Mouse (Mus musculus): Measurements from ENCODE around the gene Cacnb2. TPM values are rescaled to one million over a fixed set of nuclear protein-coding genes. Genes with fewer than 3 reads are reported as not detected.

Cacnb2 gene
- polyA plus RNA-seq, 1 experiment from 2014 or later: 1.2 TPM

GRCm38 (mm10) chr2:14676885-14677516 is 74.1 kb downstream of the Cacnb2 start:
- no peak overlapping the region for H3K27ac ChIP-seq
- DNase-seq (ENCODE audit: low spot score) (peak; percentile 67), ATAC-seq (replicated peaks; ENCODE audit: low FRiP score, low read depth) (peak; percentile 46; the same call in 1 of the 2 replicates)
- 24% methylated on average over 6 of the region's 6 CpGs for whole genome bisulfite sequencing
- no peaks in the 10 kb centered on the region for H3K4me1 ChIP-seq (replicated peaks; ENCODE audit: insufficient read depth, low read length)
- H3K9ac ChIP-seq (ENCODE audit: low read depth, low read length): no peak overlapping the region
- TF ChIP-seq CTCF (IDR thresholded peaks at IDR 0.05; ENCODE audit: low read depth): peak; percentile 78
- H3K4me2 ChIP-seq (ENCODE audit: low read length): no peak overlapping the region
- no peaks in the 10 kb centered on the region for H3K9me3 ChIP-seq (replicated peaks; ENCODE audit: low read length)
- H3K27me3 ChIP-seq (ENCODE audit: insufficient read depth, low read length): no peaks in the 10 kb centered on the region
- no peak overlapping the region for H3K4me3 ChIP-seq (replicated peaks; ENCODE audit: low read depth, low read length)
- H3K36me3 ChIP-seq (ENCODE audit: insufficient read depth, low read length): no peaks in the 10 kb centered on the region

DNA sequence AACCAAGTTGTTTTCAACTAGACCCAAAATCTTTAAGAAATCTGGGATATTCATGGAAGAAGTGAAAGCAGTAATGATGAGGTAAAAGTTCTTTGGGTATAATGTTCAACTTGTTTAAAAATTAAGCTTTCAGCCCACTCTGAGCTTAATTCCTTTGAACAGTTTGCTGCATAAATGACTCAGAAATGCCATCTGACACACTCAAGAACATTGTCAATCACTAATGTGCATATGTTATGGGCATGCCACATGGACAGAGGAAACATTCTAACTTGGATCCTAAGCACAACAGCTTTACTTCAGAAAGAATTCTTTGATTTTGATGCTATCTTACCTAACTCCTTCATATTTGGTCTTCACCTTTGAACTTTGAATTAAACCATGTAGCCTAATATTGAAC is 81.3 kb downstream of the Cacnb2 start:
- ATAC-seq (replicated peaks; ENCODE audit: low FRiP score, low read depth): no peak
- Histone ChIP-seq H3K4me3 (replicated peaks; ENCODE audit: low read depth, low read length) (no peak overlapping the region), H3K27me3 (ENCODE audit: insufficient read depth, low read length) (no peaks in the 10 kb centered on the region), H3K36me3 (ENCODE audit: insufficient read depth, low read length) (no peaks in the 10 kb centered on the region), H3K4me2 (ENCODE audit: low read length) (no peak overlapping the region), H3K27ac (no peak overlapping the region), H3K9me3 (replicated peaks; ENCODE audit: low read length) (no peaks in the 10 kb centered on the region), H3K9ac (ENCODE audit: low read depth, low read length) (no peak overlapping the region), H3K4me1 (replicated peaks; ENCODE audit: insufficient read depth, low read length) (no peaks in the 10 kb centered on the region)
- no peak for DNase-seq (ENCODE audit: low spot score)
- no peak for TF ChIP-seq CTCF (IDR thresholded peaks at IDR 0.05; ENCODE audit: low read depth)

DNA sequence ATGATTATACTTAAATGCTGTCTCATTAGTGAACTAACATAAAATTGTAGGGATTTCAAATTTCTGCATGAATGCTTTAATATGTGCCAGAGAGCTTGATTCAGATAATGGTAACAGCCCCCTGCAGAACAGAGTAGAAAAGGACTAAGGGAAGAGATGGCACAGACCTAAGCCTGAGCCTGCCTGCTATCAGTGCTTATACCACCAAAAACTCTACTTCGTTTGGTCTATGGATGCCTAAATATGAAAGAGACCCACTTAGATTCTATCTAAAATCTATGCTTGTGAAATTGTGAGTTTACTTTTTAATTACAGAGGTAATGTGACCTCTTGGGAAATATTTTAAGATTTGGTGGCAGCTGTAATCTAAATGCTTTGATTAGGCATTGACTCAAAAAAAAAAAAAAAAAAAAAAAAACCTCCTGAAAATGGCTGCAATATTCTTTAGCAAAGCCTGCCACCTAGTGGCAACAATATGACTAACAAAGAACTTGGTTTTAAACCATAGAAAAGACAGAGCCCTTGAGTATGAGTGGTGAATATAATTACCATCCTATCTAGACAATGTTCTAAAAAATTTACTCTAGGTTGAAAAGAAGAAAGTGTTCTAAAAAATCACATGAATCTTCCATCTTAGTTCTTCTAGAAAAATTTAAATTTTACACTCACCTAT is 100.2 kb downstream of the Cacnb2 start:
- no peaks in the 10 kb centered on the region for H3K9me3 ChIP-seq (replicated peaks; ENCODE audit: low read length)
- H3K9ac ChIP-seq (ENCODE audit: low read depth, low read length): no peak overlapping the region
- H3K36me3 ChIP-seq (ENCODE audit: insufficient read depth, low read length): no peaks in the 10 kb centered on the region
- H3K27ac ChIP-seq: no peak overlapping the region
- peak; percentile 77 for TF ChIP-seq CTCF (IDR thresholded peaks at IDR 0.05; ENCODE audit: low read depth)
- no peak for ATAC-seq (replicated peaks; ENCODE audit: low FRiP score, low read depth)
- DNase-seq (ENCODE audit: low spot score): peak; percentile 71
- WGBS: 97% methylated on average over 1 of the region's 1 CpGs
- no peak overlapping the region for H3K4me3 ChIP-seq (replicated peaks; ENCODE audit: low read depth, low read length)
- H3K27me3 ChIP-seq (ENCODE audit: insufficient read depth, low read length): no peaks in the 10 kb centered on the region
- no peaks in the 10 kb centered on the region for H3K4me1 ChIP-seq (replicated peaks; ENCODE audit: insufficient read depth, low read length)
- H3K4me2 ChIP-seq (ENCODE audit: low read length): no peak overlapping the region

GRCm38 (mm10) chr2:14703676-14704075 is 100.8 kb downstream of the Cacnb2 start:
- no peak overlapping the region for H3K27ac ChIP-seq
- no peak overlapping the region for H3K4me2 ChIP-seq (ENCODE audit: low read length)
- no peak for DNase-seq (ENCODE audit: low spot score)
- ATAC-seq (replicated peaks; ENCODE audit: low FRiP score, low read depth): no peak
- no peak overlapping the region for H3K9ac ChIP-seq (ENCODE audit: low read depth, low read length)
- 80% methylated on average over 4 of the region's 4 CpGs for WGBS
- H3K27me3 ChIP-seq (ENCODE audit: insufficient read depth, low read length): no peaks in the 10 kb centered on the region
- no peak for TF ChIP-seq CTCF (IDR thresholded peaks at IDR 0.05; ENCODE audit: low read depth)
- no peaks in the 10 kb centered on the region for H3K36me3 ChIP-seq (ENCODE audit: insufficient read depth, low read length)
- H3K4me1 ChIP-seq (replicated peaks; ENCODE audit: insufficient read depth, low read length): no peaks in the 10 kb centered on the region
- H3K4me3 ChIP-seq (replicated peaks; ENCODE audit: low read depth, low read length): no peak overlapping the region
- H3K9me3 ChIP-seq (replicated peaks; ENCODE audit: low read length): no peaks in the 10 kb centered on the region

DNA sequence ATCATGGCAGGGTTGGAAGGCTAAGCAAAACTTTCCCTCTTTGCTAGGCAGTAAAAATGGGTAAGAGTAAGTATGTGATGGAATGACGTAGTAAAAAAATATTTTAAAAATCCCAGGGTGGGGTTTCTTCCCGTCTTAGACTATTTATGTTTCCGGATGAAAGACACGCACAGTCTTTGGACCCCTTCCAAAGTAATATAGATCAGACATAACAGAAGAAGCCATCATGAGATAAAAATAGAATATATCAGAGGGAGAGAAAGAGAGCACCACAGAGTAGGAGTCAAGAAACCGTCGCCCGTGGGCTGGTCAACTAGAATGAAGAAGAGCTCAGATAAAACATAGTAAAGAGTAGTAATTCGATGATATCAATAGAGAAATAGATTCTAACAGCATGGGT is 107.4 kb downstream of the Cacnb2 start:
- H3K4me2 ChIP-seq (ENCODE audit: low read length): no peak overlapping the region
- no peak overlapping the region for H3K4me3 ChIP-seq (replicated peaks; ENCODE audit: low read depth, low read length)
- ATAC-seq (replicated peaks; ENCODE audit: low FRiP score, low read depth): no peak
- no peak overlapping the region for H3K9ac ChIP-seq (ENCODE audit: low read depth, low read length)
- H3K9me3 ChIP-seq (replicated peaks; ENCODE audit: low read length): no peaks in the 10 kb centered on the region
- no peak for TF ChIP-seq CTCF (IDR thresholded peaks at IDR 0.05; ENCODE audit: low read depth)
- H3K27ac ChIP-seq: no peak overlapping the region
- no peaks in the 10 kb centered on the region for H3K4me1 ChIP-seq (replicated peaks; ENCODE audit: insufficient read depth, low read length)
- no peaks in the 10 kb centered on the region for H3K36me3 ChIP-seq (ENCODE audit: insufficient read depth, low read length)
- no peaks in the 10 kb centered on the region for H3K27me3 ChIP-seq (ENCODE audit: insufficient read depth, low read length)
- DNase-seq (ENCODE audit: low spot score): no peak
- 73% methylated on average over 8 of the region's 8 CpGs for WGBS

DNA sequence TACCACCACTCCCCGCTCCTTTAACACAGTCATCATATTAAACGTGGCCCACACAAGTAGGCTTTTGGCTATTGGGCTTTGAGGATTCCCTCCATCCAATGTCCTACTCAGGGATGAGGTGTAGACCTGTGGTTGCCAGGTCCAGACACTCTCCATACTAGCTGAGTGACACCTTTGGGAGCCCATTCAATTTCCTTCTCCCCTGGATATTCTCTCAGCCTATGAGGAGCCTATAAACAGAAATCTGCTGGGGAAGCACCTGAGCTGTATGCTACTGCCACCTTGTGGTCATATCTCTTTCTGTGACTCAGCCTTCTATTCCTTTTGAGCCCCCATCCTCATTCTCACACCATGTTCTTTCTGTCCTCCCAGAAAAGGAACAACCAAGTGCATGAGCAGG is 108.9 kb downstream of the Cacnb2 start:
- Histone ChIP-seq H3K4me1 (replicated peaks; ENCODE audit: insufficient read depth, low read length) (no peaks in the 10 kb centered on the region), H3K36me3 (ENCODE audit: insufficient read depth, low read length) (no peaks in the 10 kb centered on the region), H3K9me3 (replicated peaks; ENCODE audit: low read length) (no peaks in the 10 kb centered on the region), H3K9ac (ENCODE audit: low read depth, low read length) (no peak overlapping the region), H3K4me2 (ENCODE audit: low read length) (no peak overlapping the region), H3K27me3 (ENCODE audit: insufficient read depth, low read length) (no peaks in the 10 kb centered on the region), H3K27ac (no peak overlapping the region), H3K4me3 (replicated peaks; ENCODE audit: low read depth, low read length) (no peak overlapping the region)
- DNase-seq (ENCODE audit: low spot score) (peak; percentile 54), ATAC-seq (replicated peaks; ENCODE audit: low FRiP score, low read depth) (no peak)
- WGBS: 88% methylated on average over 2 of the region's 2 CpGs
- peak; percentile 75 for TF ChIP-seq CTCF (IDR thresholded peaks at IDR 0.05; ENCODE audit: low read depth)
